ENCODE assay signal across 22 mouse cellular contexts in genomic region chr10:21850330-21850729, GRCm38 (mm10). TPM values are rescaled to one million over a fixed set of nuclear protein-coding genes. Genes with fewer than 3 reads are reported as not detected.
A peak's percentile ranks its signal among the peaks of the same experiment; 100 is the strongest.
DNase-seq lines count a peak whose midpoint lies in the region; ATAC-seq and TF ChIP-seq lines count a peak whose summit lies in the region.
"Had no signal": no experiment of that assay in that cellular context is flagged by ENCODE, and none has a peak within 500 bp of the region (broad histone marks: within the 10 kb centered on the region; RNA-seq: fewer than 3 reads in every experiment).

No protein-coding gene starts in this region.

- H3K4me3 ChIP-seq in gastrocnemius, adult 2 months: no peak overlapping the region
- H3K4me3 ChIP-seq in ES-Bruce4 (ENCODE audit: low read depth, low read length): no peak overlapping the region
- H3K4me3 ChIP-seq: forebrain, embryonic 10.5 days; forebrain, embryonic 13.5 days; hindbrain, embryonic 12.5 days; hindbrain, embryonic 15.5 days had no signal

- intact Hi-C loops in gastrocnemius, adult 2 months (cut with DNase I): no loop called here

- no peak for TF ChIP-seq EP300 in ES-Bruce4 (IDR thresholded peaks at IDR 0.05; ENCODE audit: insufficient read depth, low read depth, low read length)

- H3K36me3 ChIP-seq in ES-Bruce4 (ENCODE audit: control insufficient read depth, insufficient read depth, low read length, poor library complexity, severe bottlenecking): no peaks in the 10 kb centered on the region
- H3K36me3 ChIP-seq: forebrain, embryonic 10.5 days; hindbrain, embryonic 12.5 days; hindbrain, embryonic 15.5 days had no signal

- peak; percentile 43; the same call in 1 of the 2 replicates for ATAC-seq in megakaryocyte, adult 5-6 weeks (ENCODE audit: poor library complexity, severe bottlenecking)
- ATAC-seq in neutrophil, adult 5-6 weeks (ENCODE audit: extremely low read depth, insufficient number of reproducible peaks, low FRiP score, poor library complexity, severe bottlenecking): 0 out of 2 replicates have a peak, but pooled peaks have one; percentile 8
- no peak for ATAC-seq in cerebellum, adult (ENCODE audit: insufficient number of reproducible peaks, low FRiP score, low TSS enrichment)
- ATAC-seq: forebrain, embryonic 13.5 days; forebrain, embryonic 16.5 days; intestine, postnatal 0 days; Patski had no signal

- H3K9me3 ChIP-seq in ES-Bruce4 (replicated peaks; ENCODE audit: control insufficient read depth, insufficient read depth, low read length, poor library complexity, severe bottlenecking): no peaks in the 10 kb centered on the region
- H3K9me3 ChIP-seq: forebrain, embryonic 10.5 days; forebrain, embryonic 13.5 days; hindbrain, embryonic 12.5 days; hindbrain, embryonic 15.5 days had no signal

- peak overlapping the region; percentile 55 for H3K27ac ChIP-seq in gastrocnemius, adult 2 months
- H3K27ac ChIP-seq in ES-Bruce4 (ENCODE audit: insufficient read depth, low read length): peak overlapping the region; percentile 21
- H3K27ac ChIP-seq: forebrain, embryonic 10.5 days; forebrain, embryonic 13.5 days; hindbrain, embryonic 12.5 days; hindbrain, embryonic 15.5 days had no signal

- TF ChIP-seq CTCF in gastrocnemius, adult 2 months (IDR thresholded peaks at IDR 0.05): no peak
- TF ChIP-seq CTCF in ES-Bruce4 (IDR thresholded peaks at IDR 0.05; ENCODE audit: low read depth, low read length): no peak

- no peak for TF ChIP-seq POLR2A in ES-Bruce4 (IDR thresholded peaks at IDR 0.05; ENCODE audit: insufficient read depth, low read length)

- peaks cover 11% of the 10 kb centered on the region for H3K4me1 ChIP-seq in ES-Bruce4 (ENCODE audit: control insufficient read depth, insufficient read depth, low read length)
- H3K4me1 ChIP-seq: forebrain, embryonic 13.5 days; hindbrain, embryonic 12.5 days; hindbrain, embryonic 15.5 days had no signal

- no peaks in the 10 kb centered on the region for H3K27me3 ChIP-seq in ES-Bruce4 (ENCODE audit: control insufficient read depth, insufficient read depth, low read length, poor library complexity, severe bottlenecking)
- H3K27me3 ChIP-seq: CH12.LX; forebrain, embryonic 13.5 days; hindbrain, embryonic 12.5 days; hindbrain, embryonic 15.5 days; Patski had no signal

- no peak overlapping the region for H3K9ac ChIP-seq in ES-Bruce4 (ENCODE audit: low read depth, poor library complexity, severe bottlenecking)
- H3K9ac ChIP-seq: forebrain, embryonic 13.5 days; hindbrain, embryonic 12.5 days; hindbrain, embryonic 15.5 days had no signal

- peak; percentile 26 for DNase-seq in gastrocnemius, adult 2 months
- no peak for DNase-seq in gastrocnemius, adult 8-10 months (ENCODE audit: low spot score in 2 of 2)
- DNase-seq in frontal cortex, postnatal 14 days (ENCODE audit: low spot score in 2 of 2): no peak
- DNase-seq in Muller cell, postnatal 12 days (ENCODE audit: inconsistent ontology term): no peak
- DNase-seq: adrenal gland, postnatal 10 days; B cell, adult 2 months; cerebellum, adult 11-12 months; cerebellum, adult 8-10 months; cerebellum, postnatal 10 days; gastrocnemius, postnatal 25 days had no signal

RNA-seq across cellular contexts. Expression of gene Sgk1, which starts 31.7 kb away (rescaled TPM):
- total RNA-seq in gastrocnemius, adult 2 months (2021): 100 to 1,000 TPM; 208 to 210 TPM
- 100 to 1,000 TPM; 176 to 239 (median 185) TPM for total RNA-seq in gastrocnemius, adult 8-10 months (2022)
- 349 and 386 TPM in 2 replicates for polyA plus RNA-seq in ES-Bruce4 (2011; ENCODE audit: insufficient read depth, insufficient read length, low read depth, missing spikeins)
- 27.2 and 31.3 TPM in 2 replicates for total RNA-seq in megakaryocyte, adult 5-6 weeks (2015)
- total RNA-seq in megakaryocyte, adult 5-6 weeks (2017): 43.9 and 48.3 TPM in 2 replicates
- 90.4 and 91.8 TPM in 2 replicates for total RNA-seq in neutrophil, adult 5-6 weeks (2017)
